Mouse (Mus musculus): ENCODE results near the gene 1810013L24Rik.

DNA sequence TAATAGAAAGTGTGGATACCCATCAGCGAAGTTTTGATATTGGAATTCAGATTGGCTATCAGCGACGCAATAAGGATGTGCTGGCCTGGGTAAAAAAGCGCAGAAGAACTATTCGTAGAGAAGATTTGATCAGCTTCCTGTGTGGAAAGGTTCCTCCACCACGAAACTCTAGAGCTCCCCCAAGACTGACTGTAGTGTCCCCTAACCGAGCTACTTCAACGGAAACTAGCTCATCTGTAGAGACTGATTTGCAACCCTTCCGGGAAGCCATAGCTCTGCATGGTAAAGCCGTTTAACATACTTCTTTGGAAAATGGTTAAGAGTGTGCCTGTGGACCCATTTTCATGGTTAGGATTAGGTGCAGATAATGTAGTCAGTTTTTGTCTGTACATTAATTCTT lies 13.1 kb downstream of the 1810013L24Rik start:
- TF ChIP-seq CTCF (IDR thresholded peaks at IDR 0.05) (no peak), POLR2A (IDR thresholded peaks at IDR 0.05; ENCODE audit: insufficient read depth, low read depth, low read length) (no peak)
